Mouse (Mus musculus) neural tube, embryonic 10.5 days (tissue): ENCODE results near the gene Ptma.
"Not testable (repeated sequence)": the region's sequence is repeated elsewhere in the genome, so short reads cannot be mapped to it uniquely, and the experiment has no call there.

Experiments used
- DNase-seq: peaks from one replicate; pipeline ENCODE4 v3.0.0-alpha.2; 2017; ENCODE audit warnings: low spot score; ENCODE audit errors: extremely low spot score

The Ptma gene

GRCm38 (mm10) chr1:86496340-86496739 is 30.2 kb upstream of the Ptma start:
- no peak for DNase-seq

DNA sequence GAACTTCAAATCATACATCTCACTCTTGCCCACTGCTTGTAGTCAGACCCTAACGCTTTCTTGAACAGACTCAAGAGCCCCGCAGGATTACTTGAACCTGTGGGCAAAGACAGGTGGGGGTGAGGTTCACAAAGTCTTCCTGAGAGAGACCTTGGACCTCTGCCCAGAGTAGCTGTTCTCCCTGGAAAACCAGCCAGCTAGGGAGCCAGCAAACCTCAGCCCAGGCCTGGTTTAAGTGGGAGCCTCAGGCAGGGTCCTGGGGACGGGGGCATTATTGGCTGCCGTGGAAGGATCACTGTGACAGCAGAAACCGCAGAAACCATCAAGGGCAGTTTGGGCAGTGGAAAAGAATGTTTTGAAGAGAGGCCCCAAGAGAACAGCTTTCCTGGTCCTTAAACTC is 29.2 kb upstream of the Ptma start:
- DNase-seq, result no peak

DNA sequence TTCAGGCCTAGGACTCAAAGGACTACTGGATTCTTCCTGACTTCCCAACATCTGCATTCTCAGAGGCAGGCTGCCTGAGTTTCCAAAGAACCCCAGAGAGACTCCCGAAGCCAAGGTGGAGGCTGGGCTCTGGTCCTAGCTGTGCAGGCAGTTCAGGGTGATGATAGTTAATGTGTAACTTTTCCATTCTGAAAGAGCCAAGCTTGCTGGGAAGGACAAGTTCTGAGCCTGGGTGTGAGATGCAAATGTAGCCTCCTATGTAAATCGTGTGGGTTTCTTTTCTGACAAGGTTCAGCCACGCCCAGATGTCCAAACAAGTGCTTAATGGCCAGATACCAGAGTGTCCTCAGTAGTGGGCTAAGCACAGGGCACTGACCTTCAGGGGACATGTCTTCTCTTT is 28.5 kb upstream of the Ptma start:
- no peak for DNase-seq

DNA sequence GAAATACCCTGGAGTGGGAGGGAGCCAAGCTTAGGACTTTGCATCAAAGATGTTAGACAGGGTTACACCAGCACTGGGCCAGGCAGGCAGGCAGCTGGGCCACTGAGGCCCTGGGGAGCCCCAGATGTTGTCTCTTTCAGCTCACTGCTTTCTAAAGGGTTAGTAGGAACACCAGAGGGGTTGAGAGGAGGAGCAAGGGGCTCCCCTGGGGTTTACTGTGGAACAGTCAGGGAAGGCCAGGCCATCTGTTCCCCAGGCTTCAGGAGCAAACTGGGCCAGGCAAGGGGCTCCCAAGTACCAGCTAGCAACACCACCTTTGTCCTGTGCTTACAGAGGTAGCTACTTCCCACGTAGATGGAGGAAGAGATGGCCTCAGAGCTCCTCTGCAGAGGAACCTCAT is 27.9 kb upstream of the Ptma start:
- DNase-seq, result no peak

DNA sequence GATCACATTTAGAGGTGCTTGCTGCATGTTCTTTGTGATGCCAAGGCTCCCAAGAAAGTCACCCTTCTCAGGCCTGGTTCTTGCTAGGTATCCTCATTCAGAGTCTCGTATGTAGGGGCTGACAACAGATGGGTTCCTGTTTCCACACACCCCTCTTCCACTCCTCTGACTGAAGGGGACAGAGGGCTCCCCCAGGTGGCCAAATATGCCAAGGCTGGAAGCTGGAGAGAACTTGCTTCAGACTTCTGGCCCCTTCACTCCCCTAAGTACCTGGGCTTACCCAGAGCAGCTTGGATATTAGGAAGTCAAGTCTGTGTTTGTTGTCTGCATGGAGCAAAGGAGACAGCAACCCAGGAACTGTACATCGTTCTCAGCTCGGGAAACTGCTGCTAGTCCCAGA is 26.6 kb upstream of the Ptma start:
- DNase-seq, result no peak

GRCm38 (mm10) chr1:86500681-86501080 is 25.8 kb upstream of the Ptma start:
- no peak for DNase-seq

- peak; percentile 67 for DNase-seq
Observed at GRCm38 (mm10) chr1:86501114-86501532, 25.4 kb upstream of the Ptma start.

DNA sequence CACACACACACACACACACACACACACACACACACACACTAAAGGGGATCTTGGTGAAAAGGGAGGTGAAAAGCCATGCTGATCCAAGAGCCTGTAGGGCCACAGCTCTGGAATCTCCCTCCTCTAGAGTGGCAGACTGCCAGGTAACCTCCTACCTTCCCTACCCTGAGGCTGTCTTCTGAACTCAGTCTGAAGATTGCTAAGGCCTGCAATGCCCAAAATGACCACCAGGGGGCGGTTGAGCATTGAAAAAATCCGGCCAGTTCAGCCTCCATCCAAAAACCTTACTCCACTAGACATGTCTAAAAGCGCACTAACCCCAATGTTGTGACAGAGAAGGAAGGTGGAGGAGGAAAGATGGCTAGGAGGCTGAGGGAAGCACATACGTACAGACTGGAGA is 25.0 kb upstream of the Ptma start:
- DNase-seq, result peak; percentile 97

DNA sequence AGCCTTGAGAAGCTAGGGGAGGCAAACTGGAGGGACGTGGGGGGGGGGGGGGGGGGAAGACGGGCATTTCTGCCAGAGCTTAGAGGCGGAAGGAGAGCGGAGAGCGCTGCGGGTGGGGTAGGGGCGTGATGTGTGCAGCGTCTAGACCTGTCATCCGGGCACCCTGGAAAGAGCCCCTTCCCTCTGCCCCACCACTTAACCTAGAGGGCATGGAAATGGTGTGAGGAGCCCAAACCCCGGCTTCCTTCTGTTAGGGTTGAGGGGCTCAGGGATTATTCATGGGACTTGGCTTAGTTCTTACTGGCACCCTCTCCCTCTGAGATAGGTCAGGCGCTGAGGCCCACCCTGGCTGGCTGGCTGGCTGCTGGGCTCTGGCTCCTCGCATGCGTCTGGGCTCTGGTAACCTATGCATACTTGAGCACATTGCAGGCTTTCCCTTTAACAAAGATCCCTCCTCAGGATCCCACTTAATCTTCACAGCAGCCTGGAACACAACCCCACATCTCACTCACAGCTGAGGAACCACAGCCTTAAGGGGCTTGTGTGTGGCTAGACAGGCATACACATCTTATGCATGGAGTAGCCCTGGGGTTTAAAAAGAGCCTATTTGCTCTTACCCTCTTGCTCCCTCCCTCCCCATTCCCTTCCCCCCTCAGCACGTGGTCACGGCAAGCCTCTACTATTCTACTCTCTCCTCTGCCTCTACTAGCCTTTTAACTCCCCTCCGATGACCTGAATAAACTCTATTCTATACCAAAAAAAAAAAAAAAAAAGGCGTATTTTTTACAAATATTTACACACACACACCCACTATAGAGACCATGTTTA is 24.1 kb upstream of the Ptma start:
- DNase-seq, result no peak

GRCm38 (mm10) chr1:86503165-86503747 is 23.3 kb upstream of the Ptma start:
- DNase-seq, result peak; percentile 79

- DNase-seq, result peak; percentile 97
Observed at GRCm38 (mm10) chr1:86503906-86504696, 22.4 kb upstream of the Ptma start.

DNA sequence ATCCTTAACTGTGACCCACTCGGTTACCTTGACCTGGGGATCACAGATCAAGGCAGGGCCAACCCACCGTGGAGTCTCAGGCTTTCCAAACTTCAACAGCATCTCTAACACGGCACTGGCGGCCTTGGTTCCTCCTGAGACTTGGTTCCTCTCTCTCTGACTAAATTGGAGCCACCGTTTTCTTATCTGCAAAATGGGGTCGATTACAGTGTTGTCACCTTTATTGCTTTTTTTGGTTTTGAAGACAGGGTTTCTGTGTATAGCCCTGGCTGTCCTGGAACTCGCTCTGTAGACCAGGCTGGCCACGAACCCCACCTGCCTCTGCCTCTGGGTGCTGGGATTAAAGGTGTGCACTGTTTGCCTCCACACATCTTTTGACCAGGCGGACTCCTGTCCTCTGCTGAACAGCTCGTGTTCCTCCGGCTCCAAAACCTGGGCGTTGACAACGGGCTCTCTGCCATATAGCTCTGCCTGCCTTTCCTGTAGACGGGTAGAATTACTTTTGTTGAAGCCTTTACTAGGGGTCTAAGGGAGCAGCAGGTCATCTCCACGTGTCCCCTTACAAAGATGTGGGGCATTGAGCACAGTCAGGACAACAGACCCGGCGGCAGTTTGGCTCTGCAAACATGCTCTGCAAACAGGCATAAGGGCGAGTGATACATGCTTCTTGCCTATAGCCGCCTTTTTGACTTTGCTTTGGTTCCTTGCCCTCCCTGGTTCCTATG is 21.7 kb upstream of the Ptma start:
- DNase-seq, result peak; percentile 58

- no peak for DNase-seq
Observed at GRCm38 (mm10) chr1:86505461-86505860, 21.1 kb upstream of the Ptma start.

GRCm38 (mm10) chr1:86506420-86506819 is 20.1 kb upstream of the Ptma start:
- DNase-seq, result no peak

GRCm38 (mm10) chr1:86507866-86508265 is 18.7 kb upstream of the Ptma start:
- DNase-seq, result no peak

- peak; percentile 95 for DNase-seq
Observed at GRCm38 (mm10) chr1:86509410-86509809, 17.1 kb upstream of the Ptma start.

DNA sequence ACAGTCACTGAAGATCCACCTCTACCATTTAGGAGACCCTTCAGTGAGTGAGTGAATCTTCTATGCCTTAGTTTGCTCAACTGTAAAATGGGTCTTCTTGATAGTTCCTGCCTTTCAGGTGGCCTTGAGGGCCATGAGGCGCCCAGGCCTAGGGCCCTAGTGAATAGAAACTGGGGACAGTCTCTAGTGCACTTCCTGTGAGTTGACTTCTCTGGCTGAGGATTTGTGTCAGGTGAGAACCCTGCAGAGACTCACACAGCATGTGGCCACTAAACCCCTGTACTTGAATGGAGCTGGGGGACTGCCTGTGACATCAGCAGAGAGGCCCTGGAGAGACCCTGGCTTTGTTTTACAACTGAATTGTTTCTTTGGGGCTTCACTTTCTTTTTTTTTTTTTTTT is 16.3 kb upstream of the Ptma start:
- no peak for DNase-seq

- no peak for DNase-seq
Observed at GRCm38 (mm10) chr1:86510676-86511441, 15.7 kb upstream of the Ptma start.

GRCm38 (mm10) chr1:86512154-86512720 is 14.3 kb upstream of the Ptma start:
- DNase-seq, result no peak

DNA sequence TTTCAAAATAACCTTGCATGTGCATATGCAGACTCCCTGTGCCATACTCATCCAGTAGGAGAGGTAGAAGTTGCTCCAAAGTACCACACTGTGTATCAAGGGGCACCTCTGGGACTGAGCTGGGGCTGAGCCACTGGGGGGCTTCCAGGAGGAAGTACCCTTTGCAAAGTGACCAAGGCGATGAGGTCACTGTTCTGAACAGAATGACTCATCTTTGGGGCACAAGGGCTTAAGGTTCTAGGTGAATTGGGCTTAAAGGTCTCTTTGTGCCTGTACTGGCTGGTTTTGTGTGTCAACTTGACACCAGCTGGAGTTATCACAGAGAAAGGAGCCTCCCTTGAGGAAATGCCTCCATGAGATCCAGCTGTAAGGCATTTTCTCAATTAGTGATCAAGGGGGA is 13.5 kb upstream of the Ptma start:
- not testable (repeated sequence) for DNase-seq
